Mouse (Mus musculus): ENCODE results near the gene Sh2d7.

GRCm38 (mm10) chr9:54489599-54489998, 49.2 kb upstream of the Sh2d7 start:
- TF ChIP-seq POLR2A (IDR thresholded peaks at IDR 0.05; ENCODE audit: insufficient read depth, low read length): no peak
- no peak for TF ChIP-seq CTCF (IDR thresholded peaks at IDR 0.05; ENCODE audit: low read depth, low read length)
